Mouse (Mus musculus) spleen, adult 2 months (tissue): ENCODE results near the gene Zbtb16. TPM values are rescaled to one million over a fixed set of nuclear protein-coding genes. Genes with fewer than 3 reads are reported as not detected.

Experiments
- DNase-seq, 2 experiments: peaks; one replicate each; pipeline versions ENCODE4 v3.0.0 to v3.0.0-alpha.2; 2012 to 2021; ENCODE audit warnings: low spot score in 2 of 2, low read depth in 1 of 2
- H3K27ac ChIP-seq: fragments of 200-500 bp; 2 replicates; pipeline ENCODE4 v1.5.1; 2012; ENCODE audit warnings: low read length, inconsistent platforms; ENCODE audit not compliant: insufficient read depth
- H3K27me3 ChIP-seq: fragments of 200-500 bp; 2 replicates; pipeline ENCODE4 v1.6.1; 2012; ENCODE audit warnings: mild to moderate bottlenecking, moderate library complexity, low read length, inconsistent platforms; ENCODE audit not compliant: control insufficient read depth, insufficient read depth
- H3K36me3 ChIP-seq: fragments of 200-500 bp; 2 replicates; pipeline ENCODE4 v1.6.1; 2012; ENCODE audit warnings: mild to moderate bottlenecking, low read length, inconsistent platforms; ENCODE audit not compliant: control insufficient read depth, insufficient read depth
- H3K4me1 ChIP-seq: fragments of 200-500 bp; 2 replicates; pipeline ENCODE4 v1.6.1; 2011; ENCODE audit warnings: inconsistent platforms; ENCODE audit not compliant: control insufficient read depth, insufficient read depth, insufficient read length
- H3K4me3 ChIP-seq: fragments of 200-500 bp; 2 replicates; pipeline ENCODE4 v1.5.1; 2011; ENCODE audit warnings: mild to moderate bottlenecking, inconsistent platforms; ENCODE audit not compliant: insufficient read depth, insufficient read length; ENCODE audit errors: extremely low read depth
- CTCF ChIP-seq: fragments of 200-500 bp; IDR thresholded peaks from 2 replicates; pipeline ENCODE4 v1.5.1; 2011; ENCODE audit warnings: mild to moderate bottlenecking, inconsistent platforms; ENCODE audit not compliant: insufficient read depth, insufficient read length, insufficient replicate concordance; ENCODE audit errors: extremely low read depth
- POLR2A ChIP-seq: fragments of 200-500 bp; IDR thresholded peaks from 2 replicates; pipeline ENCODE4 v1.6.1; 2011; ENCODE audit warnings: low read depth, low read length, inconsistent platforms
- whole genome bisulfite sequencing: fragments of 180-500 bp; shearing (Covaris S2); methylation state at CpG from one replicate; pipeline ENCODE4 v1.1.7; 2018; 5-methylcytosine and 5-hydroxymethylcytosine counted together
- polyA plus RNA-seq: library from polyadenylated mRNA; depleted of rRNA; stranded (reverse); fragments of >200 nt; gene quantifications from 2 replicates; pipeline ENCODE4 v1.2.3, GENCODE M21; 2012

Gene Zbtb16
- polyA plus RNA-seq, 1 experiment: 2.5 TPM

DNA sequence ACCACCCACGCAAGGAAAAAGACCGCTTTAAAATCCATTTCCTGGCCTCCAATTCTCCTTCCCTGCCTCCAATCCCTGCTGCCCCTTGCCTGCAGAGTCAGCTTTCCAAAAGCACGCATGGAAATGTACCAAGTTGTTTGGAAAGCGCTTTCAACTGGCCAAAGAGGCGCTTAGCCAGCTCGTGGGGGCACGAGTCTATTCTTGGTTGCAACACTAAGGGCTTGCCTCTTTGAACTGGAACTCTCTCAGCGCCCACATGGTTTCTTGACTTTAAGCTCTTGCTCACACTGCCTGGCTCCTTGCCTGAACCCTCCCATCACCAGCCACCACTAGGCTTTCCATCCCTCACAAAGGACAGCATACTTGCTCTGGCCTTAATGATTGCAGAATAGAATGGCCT lies 217.9 kb downstream of the Zbtb16 start:
- TF ChIP-seq POLR2A: no peak
- no peak for TF ChIP-seq CTCF
- H3K36me3 ChIP-seq: no peaks in the 10 kb centered on the region
- no peak for DNase-seq
- H3K27me3 ChIP-seq: no peaks in the 10 kb centered on the region
- no peak overlapping the region for H3K4me3 ChIP-seq
- H3K27ac ChIP-seq: peak overlapping the region; percentile 41; the same call in 1 of the 2 replicates
- H3K4me1 ChIP-seq: no peaks in the 10 kb centered on the region
- WGBS: 71% methylated on average over 8 of the region's 8 CpGs

DNA sequence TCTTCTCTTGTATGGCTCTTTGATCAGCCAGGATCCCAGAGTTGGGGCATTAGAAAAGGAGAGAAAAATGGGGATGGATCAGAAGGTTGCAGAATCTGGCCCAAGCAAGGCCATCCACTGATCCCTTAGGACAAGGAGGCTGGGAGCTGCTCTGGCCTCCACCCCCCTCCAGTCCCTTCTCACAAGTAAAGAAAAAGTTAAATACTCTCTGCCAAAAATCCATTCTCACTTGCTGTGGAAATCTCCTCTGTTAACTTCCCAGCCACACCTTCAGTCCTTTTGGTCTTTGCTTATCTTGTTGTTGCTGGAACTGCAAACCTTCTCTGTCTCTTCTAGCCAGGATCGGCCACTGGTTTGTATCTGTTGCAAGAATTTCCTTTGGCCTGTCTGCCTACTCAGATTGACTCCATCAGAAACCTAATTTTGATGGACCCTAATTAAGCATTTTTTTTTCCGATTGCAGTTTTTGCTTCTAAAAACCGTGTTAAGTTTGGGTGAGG lies 218.5 kb downstream of the Zbtb16 start:
- Histone ChIP-seq H3K4me3 (no peak overlapping the region), H3K36me3 (no peaks in the 10 kb centered on the region), H3K4me1 (no peaks in the 10 kb centered on the region), H3K27me3 (no peaks in the 10 kb centered on the region), H3K27ac (no peak overlapping the region)
- TF ChIP-seq POLR2A (no peak), CTCF (no peak)
- no peak for DNase-seq
- WGBS: 79% methylated on average over 3 of the region's 3 CpGs

DNA sequence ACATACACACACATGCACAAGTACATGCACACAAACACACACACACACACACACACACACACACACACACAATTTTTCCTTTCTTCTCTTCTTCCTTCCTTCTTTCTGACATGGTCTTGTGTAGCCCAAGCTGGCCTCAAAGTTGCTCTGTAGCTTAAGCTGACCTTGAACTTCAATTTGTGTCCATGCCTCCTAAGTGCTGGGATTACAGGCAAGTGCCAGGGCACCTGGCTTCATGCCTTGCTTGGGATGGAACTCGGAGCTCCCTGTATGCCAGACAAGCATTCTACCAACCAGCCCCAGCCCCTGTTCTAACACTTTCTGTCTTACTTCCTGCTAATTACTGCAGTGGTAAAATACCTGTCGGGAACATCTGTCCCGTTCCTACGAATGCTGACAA lies 222.8 kb downstream of the Zbtb16 start:
- 78% methylated on average over 4 of the region's 4 CpGs for WGBS

DNA sequence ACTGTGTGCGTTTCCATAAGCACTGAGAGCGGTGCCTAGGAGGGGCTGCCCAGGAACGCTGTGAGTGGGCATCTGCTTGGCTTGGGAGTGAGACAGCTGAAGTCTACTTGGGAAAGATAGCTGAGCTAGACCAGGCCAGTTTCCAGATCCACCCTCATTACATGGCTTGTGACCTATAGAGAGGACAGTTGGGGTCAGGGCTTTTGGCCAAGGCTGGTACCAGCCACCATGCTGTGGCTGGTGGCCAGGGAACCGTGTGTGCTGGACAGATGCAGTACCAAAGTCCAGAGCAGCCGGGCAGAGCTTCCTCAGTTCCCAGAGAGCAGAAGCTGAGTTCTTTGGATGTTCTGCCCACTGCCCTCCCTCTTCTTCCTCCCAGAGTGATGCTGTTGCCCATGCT lies 223.5 kb downstream of the Zbtb16 start:
- Histone ChIP-seq H3K4me1 (no peaks in the 10 kb centered on the region), H3K27ac (no peak overlapping the region), H3K27me3 (no peaks in the 10 kb centered on the region; the same call in 1 of the 2 replicates), H3K4me3 (no peak overlapping the region), H3K36me3 (no peaks in the 10 kb centered on the region)
- WGBS: 85% methylated on average over 5 of the region's 5 CpGs
- TF ChIP-seq CTCF (no peak), POLR2A (no peak)
- DNase-seq: no peak

More for the DNA sequence above, 222.8 kb downstream of the Zbtb16 start:
- TF ChIP-seq POLR2A (no peak), CTCF (no peak)
- no peaks in the 10 kb centered on the region for H3K36me3 ChIP-seq
- H3K4me1 ChIP-seq: no peaks in the 10 kb centered on the region
- no peak overlapping the region for H3K4me3 ChIP-seq
- H3K27ac ChIP-seq: no peak overlapping the region
- no peak for DNase-seq
- H3K27me3 ChIP-seq: no peaks in the 10 kb centered on the region; the same call in 1 of the 2 replicates

DNA sequence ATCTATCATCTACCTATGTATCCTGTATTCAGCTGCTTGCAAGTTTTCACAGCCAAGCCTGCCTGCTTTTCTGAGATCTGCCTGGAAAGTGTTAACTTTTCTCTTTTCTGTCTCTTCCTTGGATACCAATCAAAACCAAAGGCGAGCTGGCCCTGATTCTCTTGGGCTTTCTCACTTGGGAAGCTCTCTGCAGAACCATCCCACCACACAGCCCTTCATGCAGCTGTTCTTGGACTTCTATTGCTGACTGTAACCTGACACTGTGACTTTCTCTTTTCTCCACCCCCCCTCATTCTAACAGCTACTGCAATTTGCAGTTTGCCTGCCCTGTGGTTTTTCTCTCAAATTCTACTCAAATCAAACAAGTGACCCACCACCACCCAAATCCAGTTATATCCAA lies 225.0 kb downstream of the Zbtb16 start:
- no peaks in the 10 kb centered on the region for H3K4me1 ChIP-seq
- H3K27ac ChIP-seq: no peak overlapping the region

DNA sequence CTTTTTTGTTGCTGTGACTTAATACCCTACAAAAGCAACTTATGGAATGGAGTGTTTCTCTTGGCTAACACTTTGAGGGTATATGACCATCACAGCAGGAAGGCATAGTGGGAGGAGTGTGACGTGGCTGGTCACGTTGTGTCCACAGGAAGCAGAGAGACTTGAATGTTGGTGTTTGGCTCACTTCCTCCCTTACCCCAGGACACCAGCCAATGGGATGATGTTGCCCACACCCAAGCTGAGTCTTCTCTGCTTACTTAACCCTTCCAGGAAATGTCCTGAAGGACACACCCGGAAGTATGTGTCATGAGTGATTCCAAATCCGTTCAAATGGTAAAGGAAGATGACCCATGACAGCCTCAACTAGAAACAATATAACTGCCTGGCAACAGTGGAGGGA lies 226.3 kb downstream of the Zbtb16 start:
- 42% methylated on average over 4 of the region's 4 CpGs for WGBS
- TF ChIP-seq CTCF (no peak), POLR2A (no peak)

More for the DNA sequence above, 225.0 kb downstream of the Zbtb16 start:
- 30% methylated on average over 1 of the region's 1 CpGs for WGBS
- H3K4me3 ChIP-seq: no peak overlapping the region
- DNase-seq: no peak
- H3K27me3 ChIP-seq: no peaks in the 10 kb centered on the region; the same call in 1 of the 2 replicates
- TF ChIP-seq POLR2A (no peak), CTCF (no peak)
- H3K36me3 ChIP-seq: no peaks in the 10 kb centered on the region

DNA sequence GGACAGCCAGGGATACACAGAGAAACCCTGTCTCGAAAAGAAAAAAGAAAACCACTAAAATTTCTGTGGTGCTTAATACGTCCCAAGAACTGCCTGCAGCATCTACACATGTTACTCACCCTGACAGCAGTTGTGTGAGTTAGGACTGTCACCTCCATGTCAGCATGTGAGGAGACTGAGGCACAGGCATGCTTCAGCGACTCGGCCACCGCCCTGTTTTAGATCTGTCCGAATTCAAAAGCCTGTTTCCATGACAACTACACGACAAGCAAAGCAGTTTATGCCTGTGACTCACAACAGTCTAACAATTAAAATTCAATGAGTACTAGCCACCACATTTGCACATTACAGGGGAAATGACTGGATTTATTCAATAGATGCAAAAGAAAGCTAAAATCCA lies 228.6 kb downstream of the Zbtb16 start:
- no peak overlapping the region for H3K27ac ChIP-seq
- no peak for DNase-seq
- H3K4me1 ChIP-seq: no peaks in the 10 kb centered on the region; the same call in 1 of the 2 replicates
- no peaks in the 10 kb centered on the region; the same call in 1 of the 2 replicates for H3K27me3 ChIP-seq
- WGBS: 73% methylated on average over 7 of the region's 7 CpGs
- TF ChIP-seq POLR2A (no peak), CTCF (no peak)
- no peaks in the 10 kb centered on the region for H3K36me3 ChIP-seq
- H3K4me3 ChIP-seq: no peak overlapping the region

More for the DNA sequence above, 226.3 kb downstream of the Zbtb16 start:
- H3K36me3 ChIP-seq: no peaks in the 10 kb centered on the region
- H3K27ac ChIP-seq: no peak overlapping the region
- no peak for DNase-seq
- H3K27me3 ChIP-seq: no peaks in the 10 kb centered on the region; the same call in 1 of the 2 replicates
- no peaks in the 10 kb centered on the region; the same call in 1 of the 2 replicates for H3K4me1 ChIP-seq
- no peak overlapping the region for H3K4me3 ChIP-seq
